Mouse (Mus musculus): ENCODE results near the gene Gbp3.

GRCm38 (mm10) chr3:142530087-142530953 lies 29.5 kb upstream of the Gbp3 start, which contains the start of gene Gbp7:
- TF ChIP-seq CTCF (IDR thresholded peaks at IDR 0.05; ENCODE audit: low read depth, low read length) (no peak), POLR2AphosphoS5 (IDR thresholded peaks at IDR 0.05; ENCODE audit: insufficient replicate concordance, low read depth, low read length) (no peak)
